Mouse (Mus musculus) liver, embryonic 12.5 days (tissue): ENCODE measurements at regions not wholly inside any gene's neighbourhood (a gene's known extent, or its start where the extent isn't known, plus 50 kb on each side); places are given as distances from the start of the nearest gene placed in this dataset.

ENCODE experiments used
- ATAC-seq: fragments of 200-750 bp; cut with Nextera tagmentation; 2 replicates; pipeline ENCODE4 v1.8.0; 2017; ENCODE audit warnings: moderate number of reproducible peaks, mild to moderate bottlenecking, moderate library complexity
- H3K27ac ChIP-seq: fragments of 300-500 bp; sonication (generic); 2 replicates; pipeline ENCODE4 v1.5.1; 2016; ENCODE audit warnings: mild to moderate bottlenecking
- H3K27me3 ChIP-seq: fragments of 300-500 bp; sonication (generic); replicated peaks from 2 replicates; pipeline ENCODE4 v1.6.1; 2016; ENCODE audit warnings: mild to moderate bottlenecking, moderate library complexity
- H3K36me3 ChIP-seq: fragments of 300-500 bp; sonication (generic); 2 replicates; pipeline ENCODE4 v1.6.1; 2016; ENCODE audit warnings: mild to moderate bottlenecking, moderate library complexity
- H3K4me1 ChIP-seq: fragments of 300-500 bp; sonication (generic); 2 replicates; pipeline ENCODE4 v1.6.1; 2016
- H3K4me2 ChIP-seq: fragments of 300-500 bp; sonication (generic); 2 replicates; pipeline ENCODE4 v1.6.1; 2016; ENCODE audit warnings: mild to moderate bottlenecking, moderate library complexity
- H3K4me3 ChIP-seq: fragments of 300-500 bp; sonication (generic); 2 replicates; pipeline ENCODE4 v1.5.1; 2016; ENCODE audit warnings: mild to moderate bottlenecking, moderate library complexity
- H3K9ac ChIP-seq: fragments of 300-500 bp; sonication (generic); 2 replicates; pipeline ENCODE4 v1.6.1; 2016; ENCODE audit warnings: mild to moderate bottlenecking, moderate library complexity
- H3K9me3 ChIP-seq: fragments of 300-500 bp; sonication (generic); replicated peaks from 2 replicates; pipeline ENCODE4 v1.6.1; 2016; ENCODE audit warnings: mild to moderate bottlenecking, moderate library complexity
- WGBS: fragments of 180-500 bp; shearing (Covaris S2); methylation state at CpG from one replicate; pipeline ENCODE4 v1.1.7; 2016; ENCODE audit not compliant: insufficient replicate concordance; 5-methylcytosine and 5-hydroxymethylcytosine counted together

DNA sequence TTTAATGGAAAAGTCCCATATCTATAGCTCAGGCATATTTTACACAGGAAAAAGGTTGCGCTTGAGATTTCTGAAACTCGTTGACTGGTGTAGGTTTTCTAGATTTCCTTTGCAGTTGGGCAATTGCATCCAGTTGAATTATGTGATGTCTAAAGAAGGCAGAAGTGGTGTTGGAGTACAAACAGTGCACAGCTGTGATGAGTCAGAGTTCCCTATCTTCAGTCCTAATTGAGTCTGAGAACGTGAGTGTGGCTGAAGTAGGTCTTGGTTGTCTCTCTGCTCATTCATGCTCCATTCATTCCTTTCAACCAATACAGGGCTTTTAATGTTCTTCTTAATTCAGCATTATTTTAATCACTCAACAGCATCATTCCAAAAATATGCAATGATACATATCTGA, 142.9 kb upstream of the Dpyd start:
- H3K9me3 ChIP-seq = no peaks in the 10 kb centered on the region

DNA sequence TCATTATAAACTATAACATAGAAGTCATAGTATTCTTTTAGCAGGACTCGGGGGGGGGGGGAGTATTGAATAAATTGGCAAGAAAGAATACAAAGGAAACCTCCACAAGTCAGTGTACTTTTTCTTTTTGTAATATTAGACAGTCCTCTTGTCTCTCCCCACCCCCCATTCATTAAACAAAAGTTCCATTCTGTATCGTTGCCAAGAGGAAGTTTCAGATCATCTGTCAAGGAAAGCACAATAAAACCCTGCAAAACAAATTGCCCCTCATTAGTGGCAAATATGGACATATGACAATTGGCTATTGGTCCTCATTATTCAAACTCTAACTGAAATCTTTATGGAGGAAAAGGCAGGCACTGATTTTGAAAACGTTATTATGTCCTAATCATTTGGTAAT, 140.2 kb upstream of the Dpyd start:
- no peak overlapping the region for H3K4me2 ChIP-seq
- no peak overlapping the region for H3K27ac ChIP-seq
- no peaks in the 10 kb centered on the region; the same call in 1 of the 2 replicates for H3K27me3 ChIP-seq
- H3K4me1 ChIP-seq = no peaks in the 10 kb centered on the region
- no peak for ATAC-seq
- H3K36me3 ChIP-seq = no peaks in the 10 kb centered on the region
- no peak overlapping the region for H3K9ac ChIP-seq
- 46% methylated on average over 3 of the region's 3 CpGs for WGBS
- no peak overlapping the region for H3K4me3 ChIP-seq
- no peaks in the 10 kb centered on the region for H3K9me3 ChIP-seq

More for the DNA sequence above, 142.9 kb upstream of the Dpyd start:
- Histone ChIP-seq H3K4me3 (no peak overlapping the region), H3K27me3 (no peaks in the 10 kb centered on the region), H3K9ac (no peak overlapping the region), H3K4me2 (no peak overlapping the region), H3K36me3 (no peaks in the 10 kb centered on the region), H3K27ac (no peak overlapping the region), H3K4me1 (no peaks in the 10 kb centered on the region)
- WGBS = 51% methylated on average over 3 of the region's 3 CpGs
- no peak for ATAC-seq

- H3K9ac ChIP-seq = no peak overlapping the region
- no peak overlapping the region for H3K27ac ChIP-seq
- 8% methylated on average over 19 of the region's 19 CpGs for WGBS
- 0 out of 2 replicates have a peak overlapping the region, but pooled peaks have one; percentile 5 for H3K4me3 ChIP-seq
- H3K4me1 ChIP-seq = no peaks in the 10 kb centered on the region
- ATAC-seq = no peak
- peaks cover 11% of the 10 kb centered on the region for H3K27me3 ChIP-seq
- H3K36me3 ChIP-seq = no peaks in the 10 kb centered on the region
- peak overlapping the region; percentile 35 for H3K4me2 ChIP-seq
- no peaks in the 10 kb centered on the region for H3K9me3 ChIP-seq
Measured at GRCm38 (mm10) chr3:118425748-118426147, 136.2 kb upstream of the Dpyd start.

GRCm38 (mm10) chr3:118428523-118428922, 133.4 kb upstream of the Dpyd start:
- H3K4me2 ChIP-seq = no peak overlapping the region
- WGBS = 2% methylated on average over 5 of the region's 5 CpGs
- H3K36me3 ChIP-seq = no peaks in the 10 kb centered on the region
- ATAC-seq = no peak
- H3K9ac ChIP-seq = no peak overlapping the region
- no peak overlapping the region for H3K27ac ChIP-seq
- H3K27me3 ChIP-seq = peaks cover 35% of the 10 kb centered on the region
- H3K4me3 ChIP-seq = no peak overlapping the region
- no peaks in the 10 kb centered on the region for H3K4me1 ChIP-seq
- H3K9me3 ChIP-seq = no peaks in the 10 kb centered on the region

- Histone ChIP-seq H3K4me1 (no peaks in the 10 kb centered on the region), H3K9me3 (no peaks in the 10 kb centered on the region), H3K4me2 (0 out of 2 replicates have a peak overlapping the region, but pooled peaks have one; percentile 13), H3K36me3 (no peaks in the 10 kb centered on the region), H3K4me3 (no peak overlapping the region), H3K27me3 (peaks cover 50% of the 10 kb centered on the region), H3K27ac (no peak overlapping the region), H3K9ac (no peak overlapping the region)
- 12% methylated on average over 29 of the region's 29 CpGs for WGBS
- ATAC-seq = no peak
Measured at GRCm38 (mm10) chr3:118429825-118430630, 131.9 kb upstream of the Dpyd start.

DNA sequence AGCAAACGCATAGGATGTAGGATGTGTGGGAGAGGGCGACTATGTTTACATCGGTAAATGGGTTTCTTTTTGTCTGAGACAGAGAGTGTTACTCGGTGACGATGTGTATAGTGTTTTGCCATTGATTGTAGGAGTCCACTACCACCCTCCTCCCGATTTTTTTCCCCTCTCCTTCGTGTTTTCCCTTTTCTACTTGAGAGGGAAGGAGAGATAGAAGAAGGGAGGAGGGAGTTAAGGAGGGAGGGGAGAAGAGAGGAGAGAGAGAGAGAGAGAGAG, 131.4 kb upstream of the Dpyd start:
- ATAC-seq = no peak
- Histone ChIP-seq H3K36me3 (no peaks in the 10 kb centered on the region), H3K9me3 (no peaks in the 10 kb centered on the region), H3K4me3 (no peak overlapping the region), H3K9ac (no peak overlapping the region), H3K4me2 (no peak overlapping the region), H3K4me1 (no peaks in the 10 kb centered on the region), H3K27ac (no peak overlapping the region), H3K27me3 (peaks cover 55% of the 10 kb centered on the region)
- WGBS = 5% methylated on average over 7 of the region's 7 CpGs

- H3K36me3 ChIP-seq = no peaks in the 10 kb centered on the region
- no peak overlapping the region for H3K9ac ChIP-seq
- H3K4me2 ChIP-seq = peak overlapping the region; percentile 39
- no peak for ATAC-seq
- no peaks in the 10 kb centered on the region for H3K9me3 ChIP-seq
- H3K4me3 ChIP-seq = no peak overlapping the region
- H3K27ac ChIP-seq = no peak overlapping the region
- 7% methylated on average over 22 of the region's 22 CpGs for WGBS
- peaks cover 60% of the 10 kb centered on the region for H3K27me3 ChIP-seq
- no peaks in the 10 kb centered on the region for H3K4me1 ChIP-seq
Measured at GRCm38 (mm10) chr3:118431031-118431723, 130.8 kb upstream of the Dpyd start.

DNA sequence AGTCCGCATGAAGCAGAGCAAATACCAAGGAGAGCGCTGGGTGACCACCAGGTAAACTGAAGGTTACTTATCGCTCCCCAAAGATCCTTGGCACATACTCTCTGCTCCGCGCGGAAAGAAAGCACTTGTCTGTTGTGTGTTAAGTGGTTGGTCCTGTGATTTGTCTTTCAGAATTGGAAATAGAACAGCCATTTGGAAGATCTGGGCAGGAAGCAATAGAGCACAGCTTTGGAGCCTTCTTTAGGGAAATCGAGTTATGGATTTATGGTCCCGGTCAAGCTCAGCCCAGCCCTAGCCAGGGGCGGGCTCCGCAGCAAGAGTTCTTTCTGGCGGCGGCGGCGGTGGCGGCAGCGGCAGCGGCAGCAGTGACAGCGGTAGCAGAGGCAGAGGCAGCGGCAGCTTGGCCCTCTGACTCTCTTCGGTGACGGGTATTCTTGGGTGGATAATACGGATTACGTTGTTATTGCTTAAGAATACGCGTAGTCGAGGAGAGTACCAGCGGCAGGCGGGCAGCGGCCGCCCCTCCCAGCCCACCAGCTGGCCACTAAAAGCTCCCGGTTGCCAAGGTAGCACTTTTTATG, 128.4 kb upstream of the Dpyd start:
- no peak for ATAC-seq
- WGBS = 3% methylated on average over 31 of the region's 31 CpGs
- Histone ChIP-seq H3K9ac (no peak overlapping the region), H3K36me3 (no peaks in the 10 kb centered on the region), H3K27ac (no peak overlapping the region), H3K4me1 (no peaks in the 10 kb centered on the region), H3K27me3 (peaks cover 64% of the 10 kb centered on the region), H3K4me2 (peak overlapping the region; percentile 54), H3K9me3 (no peaks in the 10 kb centered on the region), H3K4me3 (peak overlapping the region; percentile 29)

- WGBS = 2% methylated on average over 17 of the region's 17 CpGs
- Histone ChIP-seq H3K9ac (no peak overlapping the region), H3K4me3 (peak overlapping the region; percentile 29), H3K4me2 (peak overlapping the region; percentile 54), H3K9me3 (no peaks in the 10 kb centered on the region), H3K27me3 (peaks cover 64% of the 10 kb centered on the region), H3K4me1 (no peaks in the 10 kb centered on the region), H3K36me3 (no peaks in the 10 kb centered on the region), H3K27ac (no peak overlapping the region)
- no peak for ATAC-seq
Measured at GRCm38 (mm10) chr3:118434311-118434710, 127.6 kb upstream of the Dpyd start.

DNA sequence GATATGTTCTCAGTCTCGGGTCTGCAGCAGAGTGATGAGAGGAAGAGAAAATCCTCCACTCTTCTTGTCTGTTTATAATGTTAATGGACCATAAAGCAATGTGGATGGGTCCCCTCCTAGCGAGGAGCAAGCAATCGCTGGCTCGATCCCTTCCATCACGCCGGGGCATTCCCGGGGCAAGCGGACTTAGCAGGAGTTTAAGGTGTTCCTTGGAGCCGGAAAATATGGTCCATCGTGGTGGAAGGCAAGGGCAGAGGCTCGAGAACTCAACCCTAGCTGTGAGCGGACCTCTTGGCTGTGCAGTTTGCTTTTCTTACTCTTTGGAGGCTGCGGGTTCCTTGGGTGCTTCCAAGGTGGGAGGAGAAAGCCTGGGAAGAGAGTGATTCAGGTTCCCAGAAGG, 127.1 kb upstream of the Dpyd start:
- Histone ChIP-seq H3K36me3 (no peaks in the 10 kb centered on the region), H3K27ac (no peak overlapping the region), H3K9ac (no peak overlapping the region), H3K4me2 (no peak overlapping the region), H3K27me3 (peaks cover 62% of the 10 kb centered on the region), H3K4me3 (no peak overlapping the region), H3K4me1 (no peaks in the 10 kb centered on the region), H3K9me3 (no peaks in the 10 kb centered on the region)
- 6% methylated on average over 13 of the region's 13 CpGs for WGBS
- ATAC-seq = no peak

- Histone ChIP-seq H3K36me3 (no peaks in the 10 kb centered on the region), H3K4me2 (no peak overlapping the region), H3K4me1 (no peaks in the 10 kb centered on the region), H3K9me3 (no peaks in the 10 kb centered on the region), H3K27ac (no peak overlapping the region), H3K9ac (no peak overlapping the region), H3K27me3 (peaks cover 58% of the 10 kb centered on the region), H3K4me3 (no peak overlapping the region)
- WGBS = 8% methylated on average over 9 of the region's 9 CpGs
- no peak for ATAC-seq
Measured at GRCm38 (mm10) chr3:118435248-118435647, 126.7 kb upstream of the Dpyd start.

GRCm38 (mm10) chr3:118443742-118444332, 118.1 kb upstream of the Dpyd start:
- ATAC-seq = no peak
- Histone ChIP-seq H3K27me3 (no peaks in the 10 kb centered on the region), H3K27ac (no peak overlapping the region), H3K4me2 (no peak overlapping the region), H3K9ac (no peak overlapping the region), H3K4me1 (no peaks in the 10 kb centered on the region), H3K4me3 (no peak overlapping the region), H3K9me3 (no peaks in the 10 kb centered on the region), H3K36me3 (no peaks in the 10 kb centered on the region)
- WGBS = 53% methylated on average over 8 of the region's 8 CpGs
